ENCODE assay signal across 16 mouse cellular contexts in genomic region chr4:129661584-129661983, GRCm38 (mm10). TPM values are rescaled to one million over a fixed set of nuclear protein-coding genes. Genes with fewer than 3 reads are reported as not detected.
A peak's percentile ranks its signal among the peaks of the same experiment; 100 is the strongest.
DNase-seq lines count a peak whose midpoint lies in the region.
"Had no signal": no experiment of that assay in that cellular context is flagged by ENCODE, and none has a peak within 500 bp of the region (broad histone marks: within the 10 kb centered on the region; RNA-seq: fewer than 3 reads in every experiment).

No protein-coding gene starts in this region.

- DNase-seq in layer of hippocampus, adult 18-20 months (ENCODE audit: low spot score in 2 of 2): peak; percentile 32 to 51
- no peak for DNase-seq in layer of hippocampus, postnatal 10 days (ENCODE audit: low spot score in 2 of 2)
- DNase-seq in right cerebral cortex, postnatal 25 days: peak; percentile 24
- DNase-seq in right cerebral cortex, postnatal 4 days: no peak
- peak; percentile 52 for DNase-seq in layer of hippocampus, adult 9-11 months
- DNase-seq in liver: no peak
- DNase-seq: adrenal gland, adult 8-10 months; adrenal gland, postnatal 25 days; cerebellum, adult 18-20 months; cerebellum, adult 9-10 months; cerebellum, postnatal 14 days; gastrocnemius, postnatal 10 days; gastrocnemius, postnatal 36 days; heart, adult 2 months; heart, postnatal 14 days; heart, postnatal 4 days had no signal

RNA-seq across cellular contexts. Expression of gene Kpna6, which starts 11.0 kb away (rescaled TPM):
- 10 to 100 TPM; 87.8 to 89.6 TPM for total RNA-seq in layer of hippocampus, adult 18-20 months (2021)
- total RNA-seq in layer of hippocampus, postnatal 10 days (2021): 10 to 100 TPM; 74.7 to 90.0 TPM

RNA-seq across cellular contexts. Expression of gene Txlna, which starts 20.7 kb away (rescaled TPM):
- 10 to 100 TPM; 49.9 to 51.3 TPM for total RNA-seq in layer of hippocampus, adult 18-20 months (2021)
- total RNA-seq in layer of hippocampus, postnatal 10 days (2021): 10 to 100 TPM; 41.4 to 46.8 TPM

RNA-seq across cellular contexts. Expression of gene Tmem39b, which starts 35.1 kb away (rescaled TPM):
- 10 to 100 TPM; 12.8 to 15.5 TPM for total RNA-seq in layer of hippocampus, adult 18-20 months (2021)
- 10 to 100 TPM; 13.0 to 13.1 TPM for total RNA-seq in layer of hippocampus, postnatal 10 days (2021)

RNA-seq across cellular contexts. Expression of gene Ccdc28b, which starts 37.8 kb away (rescaled TPM):
- 10 to 100 TPM; 55.7 to 59.1 TPM for total RNA-seq in layer of hippocampus, adult 18-20 months (2021)
- total RNA-seq in layer of hippocampus, postnatal 10 days (2021): 100 to 1,000 TPM; 123 to 140 TPM

RNA-seq across cellular contexts. Expression of gene Iqcc, which starts 42.7 kb away (rescaled TPM):
- 10 to 100 TPM; 36.2 to 37.4 TPM for total RNA-seq in layer of hippocampus, adult 18-20 months (2021)
- total RNA-seq in layer of hippocampus, postnatal 10 days (2021): 10 to 100 TPM; 27.5 to 27.6 TPM

Comparison
In these comparisons a context has a peak if more than half of its experiments do, and no peak if none do; other contexts are left out.
1. DNase-seq: peak in layer of hippocampus, adult 18-20 months (2 of 2), right cerebral cortex, postnatal 25 days (single experiment) and layer of hippocampus, adult 9-11 months (single experiment); none in layer of hippocampus, postnatal 10 days (0 of 2), right cerebral cortex, postnatal 4 days (single experiment) and liver (single experiment).